Mouse (Mus musculus): ENCODE measurements around the gene Brd3os. TPM values are rescaled to one million over a fixed set of nuclear protein-coding genes. Genes with fewer than 3 reads are reported as not detected.

Gene Brd3os
- polyA plus RNA-seq, 1 experiment from 2014 or later: 6.1 TPM

GRCm38 (mm10) chr2:27447782-27448181, 5.7 kb downstream of the Brd3os start:
- Histone ChIP-seq H3K9ac (no peak overlapping the region), H3K4me1 (replicated peaks) (peaks cover 9% of the 10 kb centered on the region), H3K4me2 (replicated peaks) (no peak overlapping the region), H3K36me3 (peaks cover 55% of the 10 kb centered on the region), H3K9me3 (no peaks in the 10 kb centered on the region), H3K4me3 (replicated peaks) (no peak overlapping the region), H3K27me3 (replicated peaks) (no peaks in the 10 kb centered on the region), H3K27ac (no peak overlapping the region)
- 89% methylated on average over 5 of the region's 5 CpGs for WGBS
- no peak for ATAC-seq

GRCm38 (mm10) chr2:27450226-27450625, 8.1 kb downstream of the Brd3os start:
- H3K9me3 ChIP-seq: no peaks in the 10 kb centered on the region
- H3K4me1 ChIP-seq (replicated peaks): no peaks in the 10 kb centered on the region
- 69% methylated on average over 14 of the region's 14 CpGs for WGBS
- H3K4me3 ChIP-seq (replicated peaks): no peak overlapping the region
- H3K27ac ChIP-seq: no peak overlapping the region
- H3K4me2 ChIP-seq (replicated peaks): no peak overlapping the region
- H3K36me3 ChIP-seq: peaks cover 71% of the 10 kb centered on the region
- H3K27me3 ChIP-seq (replicated peaks): no peaks in the 10 kb centered on the region
- no peak for ATAC-seq
- H3K9ac ChIP-seq: no peak overlapping the region

GRCm38 (mm10) chr2:27459735-27460134, 17.6 kb downstream of the Brd3os start:
- WGBS: 88% methylated on average over 7 of the region's 7 CpGs
- 0 out of 2 replicates have a peak, but pooled peaks cover 4% of the 10 kb centered on the region for H3K4me1 ChIP-seq (replicated peaks)
- H3K36me3 ChIP-seq: peaks cover 78% of the 10 kb centered on the region
- no peaks in the 10 kb centered on the region for H3K27me3 ChIP-seq (replicated peaks)
- no peak overlapping the region for H3K9ac ChIP-seq
- no peak overlapping the region for H3K27ac ChIP-seq
- no peak overlapping the region for H3K4me3 ChIP-seq (replicated peaks)
- ATAC-seq: no peak
- no peaks in the 10 kb centered on the region for H3K9me3 ChIP-seq
- H3K4me2 ChIP-seq (replicated peaks): no peak overlapping the region

DNA sequence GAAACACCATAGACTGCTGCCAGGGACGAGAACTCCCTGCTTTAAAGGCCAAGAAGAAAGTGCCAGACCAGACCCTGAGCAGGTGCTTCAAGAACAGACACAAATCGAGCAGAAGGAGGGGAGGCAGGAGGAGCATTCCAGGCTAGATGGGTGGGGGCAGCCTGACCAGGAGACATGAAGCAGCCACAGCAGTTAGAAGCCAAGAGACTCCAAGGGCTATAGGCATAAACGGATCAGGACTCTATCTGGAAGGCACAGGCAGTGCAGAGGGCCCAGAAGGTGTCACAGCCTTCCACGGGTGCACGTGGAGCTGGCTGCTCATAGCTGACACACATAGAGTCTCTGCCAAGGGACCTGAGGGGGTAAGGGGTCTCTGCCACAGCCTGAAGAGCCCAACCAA, 18.0 kb downstream of the Brd3os start:
- 73% methylated on average over 5 of the region's 5 CpGs for WGBS
- Histone ChIP-seq H3K9ac (no peak overlapping the region), H3K9me3 (no peaks in the 10 kb centered on the region), H3K4me2 (replicated peaks) (no peak overlapping the region), H3K4me1 (replicated peaks) (0 out of 2 replicates have a peak, but pooled peaks cover 4% of the 10 kb centered on the region), H3K4me3 (replicated peaks) (no peak overlapping the region), H3K27me3 (replicated peaks) (no peaks in the 10 kb centered on the region), H3K27ac (no peak overlapping the region), H3K36me3 (peaks cover 76% of the 10 kb centered on the region)
- ATAC-seq: no peak

DNA sequence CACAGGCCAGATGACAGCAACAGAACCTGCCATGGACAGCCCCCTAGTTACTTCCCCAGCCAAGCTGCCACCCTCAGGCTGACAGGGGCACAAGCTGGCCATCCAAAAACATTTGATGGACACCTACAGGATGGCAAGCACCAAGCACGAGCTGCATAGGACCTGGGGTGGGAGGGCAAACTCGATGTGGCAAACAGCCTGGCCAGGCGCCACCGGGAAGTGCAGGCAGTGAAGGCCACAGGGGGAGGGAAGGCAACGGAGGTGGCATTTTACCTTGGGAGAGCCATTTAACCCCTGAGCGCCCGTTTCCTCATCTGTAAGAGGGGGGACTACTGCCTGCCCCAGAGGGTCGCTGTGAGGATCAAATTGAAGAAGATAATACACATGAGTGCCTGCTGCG, 18.5 kb downstream of the Brd3os start:
- Histone ChIP-seq H3K4me2 (replicated peaks) (no peak overlapping the region), H3K9me3 (no peaks in the 10 kb centered on the region), H3K27ac (no peak overlapping the region), H3K36me3 (peaks cover 73% of the 10 kb centered on the region), H3K4me1 (replicated peaks) (0 out of 2 replicates have a peak, but pooled peaks cover 4% of the 10 kb centered on the region), H3K9ac (no peak overlapping the region), H3K4me3 (replicated peaks) (no peak overlapping the region), H3K27me3 (replicated peaks) (no peaks in the 10 kb centered on the region)
- no peak for ATAC-seq
- 68% methylated on average over 9 of the region's 9 CpGs for WGBS

DNA sequence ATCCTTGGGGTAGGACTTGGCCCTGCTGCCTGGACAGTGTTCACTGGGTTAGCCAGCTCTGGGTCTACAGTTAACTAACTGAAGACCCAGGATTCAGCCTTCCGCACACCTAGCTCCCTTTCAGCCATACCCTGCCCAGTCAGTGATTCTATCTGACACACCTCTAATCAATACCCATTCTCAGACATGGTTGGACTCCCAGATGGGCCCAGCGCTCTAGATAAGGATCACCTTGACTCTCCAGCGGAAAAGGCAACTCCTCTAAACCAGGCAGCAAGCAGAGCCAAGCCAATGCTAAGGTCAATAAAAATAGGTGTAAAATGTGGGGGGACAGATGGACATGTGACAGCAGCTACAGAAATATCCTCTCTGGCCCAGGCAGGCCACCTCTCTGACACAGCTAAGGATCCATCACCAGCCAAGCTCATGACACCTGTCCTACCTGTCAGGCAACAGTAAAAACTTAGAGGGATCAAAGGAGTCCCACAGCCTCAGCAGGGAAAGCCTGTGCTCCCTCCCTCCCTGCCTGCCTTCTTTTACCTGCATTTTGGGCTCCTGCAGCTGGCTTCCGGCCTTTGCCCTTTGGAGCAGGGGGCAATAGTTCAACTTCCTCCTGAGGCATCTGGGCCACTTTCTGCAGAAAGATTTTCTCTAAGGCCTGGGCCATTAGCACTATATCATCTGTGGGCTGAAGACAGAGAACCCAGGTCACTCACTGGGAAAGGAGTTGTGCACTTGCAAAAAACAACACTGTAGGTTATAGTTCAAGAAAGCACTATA, 19.9 kb downstream of the Brd3os start:
- 0 out of 2 replicates have a peak overlapping the region, but pooled peaks have one; percentile 13 for H3K27ac ChIP-seq
- WGBS: 80% methylated on average over 4 of the region's 4 CpGs
- no peak for ATAC-seq

GRCm38 (mm10) chr2:27462901-27463300, 20.8 kb downstream of the Brd3os start:
- Histone ChIP-seq H3K27me3 (replicated peaks) (no peaks in the 10 kb centered on the region), H3K4me2 (replicated peaks) (no peak overlapping the region), H3K9me3 (no peaks in the 10 kb centered on the region), H3K9ac (no peak overlapping the region), H3K4me1 (replicated peaks) (peaks cover 8% of the 10 kb centered on the region; the same call in 1 of the 2 replicates), H3K4me3 (replicated peaks) (no peak overlapping the region), H3K27ac (no peak overlapping the region), H3K36me3 (peaks cover 52% of the 10 kb centered on the region)
- no peak for ATAC-seq
- WGBS: 89% methylated on average over 4 of the region's 4 CpGs

More for the DNA sequence above, 19.9 kb downstream of the Brd3os start:
- Histone ChIP-seq H3K27me3 (replicated peaks) (no peaks in the 10 kb centered on the region), H3K4me3 (replicated peaks) (no peak overlapping the region), H3K9ac (no peak overlapping the region), H3K4me2 (replicated peaks) (no peak overlapping the region), H3K9me3 (no peaks in the 10 kb centered on the region), H3K36me3 (peaks cover 59% of the 10 kb centered on the region), H3K4me1 (replicated peaks) (0 out of 2 replicates have a peak, but pooled peaks cover 4% of the 10 kb centered on the region)

- Histone ChIP-seq H3K36me3 (peaks cover 5% of the 10 kb centered on the region), H3K4me3 (replicated peaks) (no peak overlapping the region), H3K9me3 (no peaks in the 10 kb centered on the region), H3K9ac (peak overlapping the region; percentile 2; the same call in 1 of the 2 replicates), H3K27me3 (replicated peaks) (no peaks in the 10 kb centered on the region), H3K4me1 (replicated peaks) (peaks cover 65% of the 10 kb centered on the region), H3K4me2 (replicated peaks) (peak overlapping the region; percentile 32), H3K27ac (peak overlapping the region; percentile 57)
- peak; percentile 45; the same call in 1 of the 2 replicates for ATAC-seq
- 53% methylated on average over 4 of the region's 4 CpGs for WGBS
These were observed 27.3 kb downstream of the Brd3os start for GRCm38 (mm10) chr2:27469292-27469990.

DNA sequence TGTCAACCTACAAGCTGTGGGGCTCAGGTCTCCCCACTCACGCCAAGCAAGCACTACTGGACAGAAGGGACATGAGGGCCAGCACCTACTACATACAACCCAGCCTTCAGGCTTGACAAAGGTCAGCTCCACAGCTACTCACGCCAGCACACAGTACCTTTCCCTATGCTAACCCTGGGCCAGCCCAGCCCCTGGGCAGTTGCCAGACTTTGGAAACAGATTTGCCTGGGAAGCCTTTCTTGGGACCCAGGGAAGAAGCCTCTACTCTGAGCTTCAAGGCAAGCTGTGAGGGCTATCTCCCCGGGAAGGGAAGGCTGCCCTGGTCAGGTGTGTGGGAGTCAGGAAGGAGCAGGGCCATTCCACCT, 27.8 kb downstream of the Brd3os start:
- peaks cover 4% of the 10 kb centered on the region for H3K36me3 ChIP-seq
- no peaks in the 10 kb centered on the region for H3K27me3 ChIP-seq (replicated peaks)
- no peaks in the 10 kb centered on the region for H3K9me3 ChIP-seq
- peaks cover 65% of the 10 kb centered on the region for H3K4me1 ChIP-seq (replicated peaks)
- ATAC-seq: no peak
- peak overlapping the region; percentile 57; the same call in 1 of the 2 replicates for H3K27ac ChIP-seq
- 0 out of 2 replicates have a peak overlapping the region, but pooled peaks have one; percentile 8 for H3K9ac ChIP-seq
- 52% methylated on average over 3 of the region's 3 CpGs for WGBS
- peak overlapping the region; percentile 32; the same call in 1 of the 2 replicates for H3K4me2 ChIP-seq (replicated peaks)
- no peak overlapping the region for H3K4me3 ChIP-seq (replicated peaks)

- H3K4me1 ChIP-seq (replicated peaks): peaks cover 65% of the 10 kb centered on the region
- whole genome bisulfite sequencing: 91% methylated on average over 2 of the region's 2 CpGs
- 0 out of 2 replicates have a peak overlapping the region, but pooled peaks have one; percentile 8 for H3K9ac ChIP-seq
- ATAC-seq: no peak
- H3K36me3 ChIP-seq: peaks cover 4% of the 10 kb centered on the region
- peak overlapping the region; percentile 32; the same call in 1 of the 2 replicates for H3K4me2 ChIP-seq (replicated peaks)
- H3K27me3 ChIP-seq (replicated peaks): no peaks in the 10 kb centered on the region
- H3K27ac ChIP-seq: 0 out of 2 replicates have a peak overlapping the region, but pooled peaks have one; percentile 57
- H3K4me3 ChIP-seq (replicated peaks): no peak overlapping the region
- no peaks in the 10 kb centered on the region for H3K9me3 ChIP-seq
These were observed 28.4 kb downstream of the Brd3os start for GRCm38 (mm10) chr2:27470535-27470934.

DNA sequence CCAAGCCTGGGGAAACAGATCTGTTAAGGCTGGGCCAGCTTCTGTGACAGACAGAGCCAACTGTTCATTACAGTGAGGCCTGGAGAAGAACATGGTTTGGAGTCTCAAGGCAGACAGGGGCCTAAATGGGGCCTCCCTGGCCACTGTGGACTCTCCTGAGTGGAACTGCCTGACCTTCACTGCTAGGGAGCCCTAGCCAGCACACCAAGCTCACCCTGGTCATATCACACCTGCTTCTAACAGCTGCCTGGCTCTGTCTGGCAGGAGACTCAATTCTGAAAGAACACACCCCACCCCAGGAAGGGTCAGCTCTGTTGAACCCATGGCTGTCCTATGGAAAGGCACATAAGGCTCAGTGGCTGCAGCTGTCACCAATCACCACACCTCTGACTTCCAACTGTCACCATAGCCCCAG, 29.1 kb downstream of the Brd3os start:
- no peak overlapping the region for H3K9ac ChIP-seq
- 0 out of 2 replicates have a peak overlapping the region, but pooled peaks have one; percentile 32 for H3K4me2 ChIP-seq (replicated peaks)
- peaks cover 65% of the 10 kb centered on the region for H3K4me1 ChIP-seq (replicated peaks)
- no peak for ATAC-seq
- H3K36me3 ChIP-seq: peaks cover 4% of the 10 kb centered on the region
- no peaks in the 10 kb centered on the region for H3K9me3 ChIP-seq
- no peak overlapping the region for H3K27ac ChIP-seq
- H3K4me3 ChIP-seq (replicated peaks): no peak overlapping the region
- H3K27me3 ChIP-seq (replicated peaks): no peaks in the 10 kb centered on the region

GRCm38 (mm10) chr2:27473061-27473765, 31.1 kb downstream of the Brd3os start:
- Histone ChIP-seq H3K4me3 (replicated peaks) (peak overlapping the region; percentile 99), H3K4me2 (replicated peaks) (peak overlapping the region; percentile 75), H3K27me3 (replicated peaks) (no peaks in the 10 kb centered on the region), H3K9ac (peak overlapping the region; percentile 36; the same call in 1 of the 2 replicates), H3K4me1 (replicated peaks) (peaks cover 61% of the 10 kb centered on the region), H3K36me3 (peaks cover 4% of the 10 kb centered on the region), H3K27ac (peak overlapping the region; percentile 29; the same call in 1 of the 2 replicates), H3K9me3 (no peaks in the 10 kb centered on the region)
- ATAC-seq: no peak
- 57% methylated on average over 7 of the region's 7 CpGs for WGBS

All from intestine, embryonic 15.5 days (tissue).